Mouse (Mus musculus) C2C12 (cell line): ENCODE results near the gene Uqcrc2.

Source experiments
- CTCF ChIP-seq: IDR thresholded peaks from one replicate; pipeline ENCODE4 v1.5.1; 2011; ENCODE audit not compliant: control insufficient read depth, insufficient read depth, insufficient read length
- MAX ChIP-seq: IDR thresholded peaks from one replicate; pipeline ENCODE4 v1.6.1; 2011; ENCODE audit warnings: mild to moderate bottlenecking, control low read depth
- MYOG ChIP-seq: IDR thresholded peaks from one replicate; pipeline ENCODE4 v1.6.1; 2011; ENCODE audit not compliant: control insufficient read depth, insufficient read length; ENCODE audit errors: extremely low read depth

- TF ChIP-seq CTCF (no peak), MAX (no peak), MYOG (no peak)
Observed at GRCm38 (mm10) chr7:120597203-120597743, 37.7 kb upstream of the Uqcrc2 start.
